Mouse (Mus musculus) gastrocnemius, postnatal 25 days (tissue): ENCODE results near the gene Lrch1. TPM values are rescaled to one million over a fixed set of nuclear protein-coding genes. Genes with fewer than 3 reads are reported as not detected.
A peak's percentile ranks its signal among the peaks of the same experiment; 100 is the strongest.

ENCODE experiments used
- DNase-seq: peaks from one replicate; pipeline ENCODE4 v3.0.0; 2022
- total RNA-seq, 2 experiments: library from RNA; stranded (reverse); gene quantifications; 1 replicate in 1 of 2; 2 replicates in 1 of 2; pipeline ENCODE4 v1.2.3; 2021

Gene Lrch1
- total RNA-seq, 2 experiments from 2014 or later = 4.1 to 4.2 TPM

- peak; percentile 72 for DNase-seq
Measured at GRCm38 (mm10) chr14:74946751-74947375, 813 bp downstream of the Lrch1 start.

GRCm38 (mm10) chr14:74946321-74946750 is 1.3 kb downstream of the Lrch1 start:
- peak; percentile 18 for DNase-seq

- no peak for DNase-seq
Measured at GRCm38 (mm10) chr14:74945266-74946215, 2.1 kb downstream of the Lrch1 start.

- DNase-seq = no peak
Measured at GRCm38 (mm10) chr14:74944128-74944755, 3.4 kb downstream of the Lrch1 start.

- no peak for DNase-seq
Measured at GRCm38 (mm10) chr14:74943581-74944117, 4.0 kb downstream of the Lrch1 start.

- DNase-seq = no peak
Measured at GRCm38 (mm10) chr14:74943024-74943423, 4.7 kb downstream of the Lrch1 start.

- no peak for DNase-seq
Measured at GRCm38 (mm10) chr14:74941591-74941990, 6.1 kb downstream of the Lrch1 start.

GRCm38 (mm10) chr14:74940741-74941140 is 6.9 kb downstream of the Lrch1 start:
- no peak for DNase-seq

- DNase-seq = no peak
Measured at GRCm38 (mm10) chr14:74939355-74939754, 8.3 kb downstream of the Lrch1 start.

- DNase-seq = no peak
Measured at GRCm38 (mm10) chr14:74938896-74939295, 8.8 kb downstream of the Lrch1 start.

GRCm38 (mm10) chr14:74936557-74937261 is 11.0 kb downstream of the Lrch1 start:
- DNase-seq = no peak

GRCm38 (mm10) chr14:74935111-74935510 is 12.6 kb downstream of the Lrch1 start:
- DNase-seq = no peak

GRCm38 (mm10) chr14:74933960-74934710 is 13.5 kb downstream of the Lrch1 start:
- DNase-seq = no peak

GRCm38 (mm10) chr14:74929739-74930138 is 17.9 kb downstream of the Lrch1 start:
- no peak for DNase-seq

GRCm38 (mm10) chr14:74928809-74929432 is 18.8 kb downstream of the Lrch1 start:
- no peak for DNase-seq

GRCm38 (mm10) chr14:74926899-74927571 is 20.6 kb downstream of the Lrch1 start:
- no peak for DNase-seq

- no peak for DNase-seq
Measured at GRCm38 (mm10) chr14:74925951-74926517, 21.6 kb downstream of the Lrch1 start.

GRCm38 (mm10) chr14:74924521-74924920 is 23.2 kb downstream of the Lrch1 start:
- no peak for DNase-seq

GRCm38 (mm10) chr14:74924031-74924430 is 23.6 kb downstream of the Lrch1 start:
- no peak for DNase-seq
